Mouse (Mus musculus): ENCODE results near the gene Gab1. TPM values are rescaled to one million over a fixed set of nuclear protein-coding genes. Genes with fewer than 3 reads are reported as not detected.
A peak's percentile ranks its signal among the peaks of the same experiment; 100 is the strongest.

The Gab1 gene
- total RNA-seq, 1 experiment from 2014 or later = 18.0 TPM

DNA sequence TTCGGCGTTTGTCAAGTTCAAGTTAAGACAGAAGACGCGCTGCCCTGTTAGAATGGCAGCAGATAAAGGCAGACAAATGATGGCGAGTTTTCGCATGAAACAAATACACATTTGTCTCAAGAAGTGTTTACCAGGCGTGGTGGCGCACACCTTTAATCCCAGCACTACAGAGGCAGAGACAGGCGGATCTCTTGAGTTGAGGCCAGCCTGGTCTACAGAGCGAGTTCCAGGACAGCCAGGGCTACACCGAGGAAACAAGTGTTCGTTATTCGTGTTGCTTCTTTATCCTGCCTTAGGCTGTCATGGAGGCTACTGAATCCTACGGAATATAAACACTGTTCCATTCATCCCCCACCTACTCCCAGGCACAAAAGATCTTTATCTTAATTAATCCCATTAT, 140.4 kb downstream of the Gab1 start:
- DNase-seq = no peak

DNA sequence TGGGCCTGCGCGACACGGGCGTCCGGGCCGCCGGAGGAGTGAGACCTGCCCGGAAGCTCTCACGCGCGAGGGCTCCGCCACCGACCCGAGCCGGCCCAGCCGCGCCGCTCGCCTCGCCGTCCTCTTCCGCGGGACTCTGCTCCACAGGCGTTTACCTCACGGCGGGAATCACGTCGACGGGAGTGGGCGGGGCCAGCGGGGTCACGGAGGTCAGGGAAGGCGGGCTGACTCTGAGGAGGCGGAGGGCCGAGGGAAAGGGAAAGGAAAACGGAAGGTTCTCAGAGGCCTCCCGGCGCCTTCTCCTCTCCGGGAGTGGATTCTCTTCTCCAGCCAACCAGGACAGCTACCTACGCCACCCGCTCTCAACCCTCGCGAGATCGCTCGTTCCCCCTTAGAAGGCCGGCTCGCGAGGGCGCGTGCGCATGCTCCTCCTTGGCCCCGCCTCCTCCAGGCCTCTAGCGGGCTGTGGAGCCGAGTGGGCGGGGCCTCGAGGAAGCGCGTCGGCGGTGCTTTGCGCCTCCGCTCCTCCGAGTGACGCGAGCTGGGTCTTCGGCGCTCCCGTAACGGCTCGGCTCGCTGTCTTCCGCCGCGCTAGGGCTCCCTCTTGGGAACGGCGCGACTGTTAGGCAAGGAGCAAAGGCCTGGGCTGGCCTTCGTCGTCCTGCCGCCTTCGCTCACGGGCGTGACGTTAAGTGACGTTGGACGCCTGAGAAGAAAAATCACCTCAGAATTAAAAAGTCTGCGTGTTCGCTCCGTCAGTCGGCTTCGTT, 141.0 kb downstream of the Gab1 start, which contains the start of gene Smarca5:
Smarca5 (minus strand) TSS at position 343 of the 770 bp plus-strand sequence.
- peak; percentile 97 for DNase-seq

DNA sequence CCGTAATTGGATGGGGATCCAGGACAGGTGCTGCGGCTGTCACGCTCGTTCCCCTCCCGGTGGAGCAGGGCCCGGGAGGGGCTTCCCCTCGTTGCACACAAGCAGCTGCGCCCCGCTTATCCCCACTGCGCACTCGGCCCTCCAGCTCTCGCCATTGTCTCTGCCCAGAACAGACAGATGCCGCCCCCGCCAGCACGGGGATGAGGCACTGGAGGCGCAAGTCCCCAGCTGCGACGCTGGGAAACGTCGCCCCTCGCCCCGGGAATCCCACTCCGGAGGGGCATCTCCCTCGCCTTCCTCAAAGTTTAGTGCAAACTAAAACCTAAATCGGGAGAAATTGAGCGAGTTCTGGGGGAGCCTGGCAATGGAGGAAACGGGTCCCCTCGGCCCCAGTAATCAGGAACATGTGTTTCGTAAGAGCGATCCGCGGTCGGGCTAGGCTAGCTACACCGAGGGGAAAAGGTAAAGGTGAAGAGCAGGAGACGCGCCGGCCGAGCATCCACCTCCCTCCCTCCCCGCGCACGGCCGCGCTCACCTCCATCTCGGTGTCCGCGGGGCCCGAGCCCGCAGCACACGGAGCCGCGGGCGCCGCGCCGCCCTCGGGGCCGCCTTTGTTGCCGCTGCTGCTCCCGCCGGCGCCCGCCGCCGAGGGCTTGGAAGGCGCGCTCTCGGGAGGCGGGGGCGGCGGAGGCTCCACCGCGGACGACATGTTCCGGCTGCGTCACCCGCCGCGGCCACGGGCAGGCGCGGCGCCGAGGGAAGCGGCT, 141.7 kb downstream of the Gab1 start:
- DNase-seq = peak; percentile 64

DNA sequence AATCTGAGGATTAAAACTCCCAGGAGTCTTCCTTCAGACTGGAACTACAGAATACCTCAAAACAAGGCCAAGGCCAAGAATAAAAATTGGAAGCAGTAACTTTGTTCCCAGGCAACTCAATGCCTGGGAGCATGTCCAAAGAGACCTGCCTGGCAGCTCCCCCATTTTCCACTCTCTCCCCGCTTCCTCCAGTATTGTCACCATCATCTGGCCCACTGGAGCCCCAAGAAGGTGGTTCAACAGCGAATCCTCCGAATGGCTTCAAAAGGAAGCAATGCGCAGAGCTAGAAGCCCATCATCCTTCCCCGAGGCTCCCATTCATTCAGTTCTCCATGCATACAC, 142.3 kb downstream of the Gab1 start:
- DNase-seq = peak; percentile 39

DNA sequence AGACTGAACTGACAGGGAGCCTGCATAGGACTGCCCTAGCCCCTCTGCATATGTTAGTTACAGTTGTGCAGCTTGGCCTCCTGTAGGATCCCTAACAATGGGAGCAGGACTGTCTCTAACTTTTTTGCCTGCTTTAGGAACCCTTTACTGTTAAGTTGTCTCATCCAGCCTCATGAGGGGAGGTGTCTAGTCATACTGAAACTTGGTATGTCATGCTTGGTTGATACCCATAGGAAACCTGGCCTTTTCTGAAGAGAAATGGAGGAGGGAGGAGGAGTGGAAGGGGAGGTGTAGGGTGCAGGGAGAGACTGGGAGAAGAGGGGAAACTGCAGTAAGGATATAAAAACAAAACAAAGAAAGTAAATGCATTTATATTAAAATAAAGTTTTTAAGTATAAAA, 148.0 kb downstream of the Gab1 start:
- DNase-seq = no peak

DNA sequence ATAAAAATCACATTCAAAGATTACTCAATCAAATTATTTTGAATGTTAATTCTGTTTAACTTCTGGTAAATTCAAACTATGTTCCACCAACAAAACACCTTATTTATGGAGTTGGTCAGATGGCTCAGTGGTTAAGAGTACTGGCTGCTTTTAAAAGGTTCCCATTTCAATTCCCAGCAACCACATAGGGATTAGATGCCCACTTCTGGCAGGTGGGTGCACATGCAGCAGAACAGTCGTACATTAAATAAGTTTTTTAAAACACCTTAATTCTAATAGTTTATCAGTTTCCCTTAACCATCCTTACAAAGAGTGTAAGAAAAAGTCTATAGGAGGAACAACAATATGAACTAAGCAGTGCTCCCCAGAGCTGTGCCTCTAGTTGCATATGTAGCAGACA, 165.9 kb downstream of the Gab1 start:
- DNase-seq = no peak

Other genes with a start within 250 kb of the Gab1 start
- gene Smarca5, start 141.0 kb downstream of the Gab1 start, total RNA-seq (2021) = 69.8 and 71.7 TPM in 2 replicates
- 26.2 and 27.0 TPM in 2 replicates for gene Usp38, start 134.4 kb upstream of the Gab1 start, total RNA-seq (2021)

Data from adrenal gland, postnatal 14 days (tissue).